Mouse (Mus musculus): ENCODE data around the gene Smpdl3b. TPM values are rescaled to one million over a fixed set of nuclear protein-coding genes. Genes with fewer than 3 reads are reported as not detected.
"Not testable (repeated sequence)": the region's sequence is repeated elsewhere in the genome, so short reads cannot be mapped to it uniquely, and the experiment has no call there.

Smpdl3b gene
- total and polyA plus RNA-seq, 3 experiments: 0.08 to 0.33 TPM; not detected in 1

GRCm38 (mm10) chr4:132774905-132775304 lies 17.9 kb upstream of the Smpdl3b start:
- Histone ChIP-seq H3K27me3 (ENCODE audit: insufficient read depth, low read length) (no peaks in the 10 kb centered on the region), H3K9me3 (replicated peaks) (no peaks in the 10 kb centered on the region), H3K4me3 (ENCODE audit: low read depth, low read length) (no peak overlapping the region), H3K36me3 (replicated peaks) (peaks cover 99% of the 10 kb centered on the region), H3K4me1 (ENCODE audit: insufficient read depth, low read depth, low read length) (peaks cover 35% of the 10 kb centered on the region)
- ATAC-seq (ENCODE audit: extremely low read depth, insufficient number of reproducible peaks, low FRiP score, poor library complexity, severe bottlenecking) (no peak), DNase-seq (ENCODE audit: low spot score) (no peak)
- TF ChIP-seq CTCF (IDR thresholded peaks at IDR 0.05; ENCODE audit: low read depth, low read length) (no peak), POLR2AphosphoS5 (IDR thresholded peaks at IDR 0.05; ENCODE audit: insufficient replicate concordance, low read depth, low read length) (no peak), GATA2 (IDR thresholded peaks at IDR 0.05; ENCODE audit: borderline replicate concordance, low read depth, low read length) (no peak), GATA1 (IDR thresholded peaks at IDR 0.05; ENCODE audit: borderline replicate concordance, low read length) (no peak), TAL1 (conservative IDR thresholded peaks at IDR 0.05; ENCODE audit: low read depth, low read length) (no peak)

GRCm38 (mm10) chr4:132771776-132772175 lies 14.7 kb upstream of the Smpdl3b start:
- Histone ChIP-seq H3K27me3 (ENCODE audit: insufficient read depth, low read length) (no peaks in the 10 kb centered on the region), H3K36me3 (replicated peaks) (peaks cover 75% of the 10 kb centered on the region), H3K4me1 (ENCODE audit: insufficient read depth, low read depth, low read length) (peaks cover 40% of the 10 kb centered on the region), H3K4me3 (ENCODE audit: low read depth, low read length) (no peak overlapping the region), H3K9me3 (replicated peaks) (no peaks in the 10 kb centered on the region)
- ATAC-seq (ENCODE audit: extremely low read depth, insufficient number of reproducible peaks, low FRiP score, poor library complexity, severe bottlenecking) (no peak), DNase-seq (ENCODE audit: low spot score) (no peak)
- no peak for TF ChIP-seq CTCF (IDR thresholded peaks at IDR 0.05; ENCODE audit: low read depth, low read length)
- no peak for TF ChIP-seq POLR2AphosphoS5 (IDR thresholded peaks at IDR 0.05; ENCODE audit: insufficient replicate concordance, low read depth, low read length)
- no peak for TF ChIP-seq GATA1 (IDR thresholded peaks at IDR 0.05; ENCODE audit: borderline replicate concordance, low read length)
- TF ChIP-seq TAL1 (conservative IDR thresholded peaks at IDR 0.05; ENCODE audit: low read depth, low read length): no peak
- no peak for TF ChIP-seq GATA2 (IDR thresholded peaks at IDR 0.05; ENCODE audit: borderline replicate concordance, low read depth, low read length)

- no peaks in the 10 kb centered on the region for H3K9me3 ChIP-seq (replicated peaks)
Observed at GRCm38 (mm10) chr4:132767914-132768876, 11.1 kb upstream of the Smpdl3b start, which contains the start of gene Rpa2. TSS of gene Rpa2 (plus strand) at chr4:132768332.

GRCm38 (mm10) chr4:132763125-132763524 lies 6.1 kb upstream of the Smpdl3b start:
- peaks cover 27% of the 10 kb centered on the region for H3K27me3 ChIP-seq (ENCODE audit: insufficient read depth, low read length)
- not testable (repeated sequence) for H3K9me3 ChIP-seq (replicated peaks); H3K36me3 ChIP-seq (replicated peaks); DNase-seq (ENCODE audit: low spot score); ATAC-seq (ENCODE audit: extremely low read depth, insufficient number of reproducible peaks, low FRiP score, poor library complexity, severe bottlenecking); H3K4me3 ChIP-seq (ENCODE audit: low read depth, low read length)
- peaks cover 11% of the 10 kb centered on the region for H3K4me1 ChIP-seq (ENCODE audit: insufficient read depth, low read depth, low read length)

More at GRCm38 (mm10) chr4:132767914-132768876, 11.1 kb upstream of the Smpdl3b start, which contains the start of gene Rpa2:
- peaks cover 32% of the 10 kb centered on the region for H3K4me1 ChIP-seq (ENCODE audit: insufficient read depth, low read depth, low read length)
- peak within 1 kb of the TSS; percentile 93 for H3K4me3 ChIP-seq (ENCODE audit: low read depth, low read length)
- TF ChIP-seq GATA2 (IDR thresholded peaks at IDR 0.05; ENCODE audit: borderline replicate concordance, low read depth, low read length) (no peak), GATA1 (IDR thresholded peaks at IDR 0.05; ENCODE audit: borderline replicate concordance, low read length) (no peak), CTCF (IDR thresholded peaks at IDR 0.05; ENCODE audit: low read depth, low read length) (no peak), TAL1 (conservative IDR thresholded peaks at IDR 0.05; ENCODE audit: low read depth, low read length) (no peak), POLR2AphosphoS5 (IDR thresholded peaks at IDR 0.05; ENCODE audit: insufficient replicate concordance, low read depth, low read length) (no peak)
- H3K36me3 ChIP-seq (replicated peaks): peaks cover 39% of the 10 kb centered on the region
- DNase-seq (ENCODE audit: low spot score) (peak; percentile 93), ATAC-seq (ENCODE audit: extremely low read depth, insufficient number of reproducible peaks, low FRiP score, poor library complexity, severe bottlenecking) (peak; percentile 98)
- no peaks in the 10 kb centered on the region for H3K27me3 ChIP-seq (ENCODE audit: insufficient read depth, low read length)

GRCm38 (mm10) chr4:132762602-132763001 lies 5.5 kb upstream of the Smpdl3b start:
- Histone ChIP-seq H3K9me3 (replicated peaks) (no peaks in the 10 kb centered on the region), H3K36me3 (replicated peaks) (no peaks in the 10 kb centered on the region), H3K4me3 (ENCODE audit: low read depth, low read length) (no peak overlapping the region), H3K27me3 (ENCODE audit: insufficient read depth, low read length) (peaks cover 32% of the 10 kb centered on the region), H3K4me1 (ENCODE audit: insufficient read depth, low read depth, low read length) (peaks cover 8% of the 10 kb centered on the region)
- no peak for TF ChIP-seq GATA1 (IDR thresholded peaks at IDR 0.05; ENCODE audit: borderline replicate concordance, low read length)
- no peak for TF ChIP-seq CTCF (IDR thresholded peaks at IDR 0.05; ENCODE audit: low read depth, low read length)
- TF ChIP-seq GATA2 (IDR thresholded peaks at IDR 0.05; ENCODE audit: borderline replicate concordance, low read depth, low read length): no peak
- no peak for TF ChIP-seq POLR2AphosphoS5 (IDR thresholded peaks at IDR 0.05; ENCODE audit: insufficient replicate concordance, low read depth, low read length)
- TF ChIP-seq TAL1 (conservative IDR thresholded peaks at IDR 0.05; ENCODE audit: low read depth, low read length): no peak
- DNase-seq (ENCODE audit: low spot score) (no peak), ATAC-seq (ENCODE audit: extremely low read depth, insufficient number of reproducible peaks, low FRiP score, poor library complexity, severe bottlenecking) (no peak)

- H3K36me3 ChIP-seq (replicated peaks): no peaks in the 10 kb centered on the region
- no peaks in the 10 kb centered on the region for H3K9me3 ChIP-seq (replicated peaks)
- peaks cover 5% of the 10 kb centered on the region for H3K4me1 ChIP-seq (ENCODE audit: insufficient read depth, low read depth, low read length)
- DNase-seq (ENCODE audit: low spot score): no peak
- H3K4me3 ChIP-seq (ENCODE audit: low read depth, low read length): no peak overlapping the region
- no peak for TF ChIP-seq GATA1 (IDR thresholded peaks at IDR 0.05; ENCODE audit: borderline replicate concordance, low read length)
- TF ChIP-seq GATA2 (IDR thresholded peaks at IDR 0.05; ENCODE audit: borderline replicate concordance, low read depth, low read length): no peak
- TF ChIP-seq TAL1 (conservative IDR thresholded peaks at IDR 0.05; ENCODE audit: low read depth, low read length): no peak
- no peak for TF ChIP-seq CTCF (IDR thresholded peaks at IDR 0.05; ENCODE audit: low read depth, low read length)
- TF ChIP-seq POLR2AphosphoS5 (IDR thresholded peaks at IDR 0.05; ENCODE audit: insufficient replicate concordance, low read depth, low read length): no peak
- no peak for ATAC-seq (ENCODE audit: extremely low read depth, insufficient number of reproducible peaks, low FRiP score, poor library complexity, severe bottlenecking)
- H3K27me3 ChIP-seq (ENCODE audit: insufficient read depth, low read length): peaks cover 51% of the 10 kb centered on the region
Observed at GRCm38 (mm10) chr4:132760296-132760695, 3.2 kb upstream of the Smpdl3b start.
